ENCODE assay signal across 8 mouse cellular contexts in genomic region chr9:120001945-120002725, GRCm38 (mm10). TPM values are rescaled to one million over a fixed set of nuclear protein-coding genes. Genes with fewer than 3 reads are reported as not detected.
DNase-seq lines count a peak whose midpoint lies in the region; ATAC-seq lines count a peak whose summit lies in the region.

No protein-coding gene starts in this region.

- H3K9me3 ChIP-seq in forebrain, embryonic 12.5 days, result no peaks in the 10 kb centered on the region

- ATAC-seq in CD4-positive, CD25-positive, alpha-beta regulatory T cell, adult 4 months, result peak; percentile 94
- ATAC-seq in forebrain, embryonic 12.5 days (ENCODE audit: low FRiP score), result peak; percentile 86

- intact Hi-C loops in heart, postnatal 14 days (cut with DNase I), result loop anchor here (2.0 kb wide), 1 partner anchor 17 kb away; the partner anchor contains the start of gene Csrnp1

- no peaks in the 10 kb centered on the region for H3K27me3 ChIP-seq in forebrain, embryonic 12.5 days

- no peak overlapping the region for H3K27ac ChIP-seq in forebrain, embryonic 12.5 days

- WGBS in forebrain, embryonic 12.5 days, result 11% methylated on average over 31 of the region's 31 CpGs

- no peaks in the 10 kb centered on the region for H3K36me3 ChIP-seq in forebrain, embryonic 12.5 days (replicated peaks)

- peak overlapping the region; percentile 59 for H3K4me2 ChIP-seq in forebrain, embryonic 12.5 days

- H3K4me1 ChIP-seq in forebrain, embryonic 12.5 days, result peaks cover 17% of the 10 kb centered on the region

- peak; percentile 92 for DNase-seq in adrenal gland, postnatal 10 days
- peak; percentile 86 to 88 for DNase-seq in heart, postnatal 14 days
- peak; percentile 96 to 97 for DNase-seq in kidney, postnatal 36 days
- peak; percentile 97 for DNase-seq in lung, postnatal 25 days (ENCODE audit: low spot score)
- DNase-seq in retina, embryonic 14.5 days (ENCODE audit: low spot score), result peak; percentile 83
- peak; percentile 80 to 85 for DNase-seq in thymus, postnatal 36 days

- peak overlapping the region; percentile 48; the same call in 1 of the 2 replicates for H3K9ac ChIP-seq in forebrain, embryonic 12.5 days

- H3K4me3 ChIP-seq in forebrain, embryonic 12.5 days (replicated peaks), result peak overlapping the region; percentile 35

RNA-seq across cellular contexts. Expression of gene Csrnp1, which starts 17.7 kb away (rescaled TPM):
- 10 to 100 TPM; 22.7 to 89.4 TPM for polyA plus RNA-seq in CD4-positive, CD25-positive, alpha-beta regulatory T cell, adult 4 months (2017; shearing (Covaris generic))
- total RNA-seq in adrenal gland, postnatal 10 days (2021), result 10 to 100 TPM; 11.9 to 24.0 TPM
- polyA plus RNA-seq in forebrain, embryonic 12.5 days (2016; fragmentation: Nextera tagmentation; extraction: Ambion mirVana), result 1.7 and 2.2 TPM in 2 replicates
- 10 to 100 TPM; 15.8 to 21.4 TPM for total RNA-seq in heart, postnatal 14 days (2021)

RNA-seq across cellular contexts. Expression of gene Xirp1, which starts 21.3 kb away (rescaled TPM):
- polyA plus RNA-seq in CD4-positive, CD25-positive, alpha-beta regulatory T cell, adult 4 months (2017; shearing (Covaris generic)), result not detected
- 1 to 10 TPM; 3.1 to 7.4 TPM for total RNA-seq in adrenal gland, postnatal 10 days (2021)
- 0.04 TPM in 1 of 2 replicates, not detected in the other for polyA plus RNA-seq in forebrain, embryonic 12.5 days (2016; fragmentation: Nextera tagmentation; extraction: Ambion mirVana)
- 100 to 1,000 TPM; 105 to 114 TPM for total RNA-seq in heart, postnatal 14 days (2021)

Comparison
In these comparisons a context has a peak if more than half of its experiments do, and no peak if none do; other contexts are left out.
1. RNA of gene Xirp1, which starts 21.3 kb away (total RNA-seq): 105 to 114 TPM in heart, postnatal 14 days; 3.1 to 7.4 TPM in adrenal gland, postnatal 10 days; every median in the first group is over 10 times any median in the second.
2. Peak in every context shown above with its lines, with median percentiles within 50 percentile points of each other: DNase-seq.